Mouse (Mus musculus) limb, embryonic 14.5 days (tissue): ENCODE measurements around the gene Pdlim1. TPM values are rescaled to one million over a fixed set of nuclear protein-coding genes. Genes with fewer than 3 reads are reported as not detected.

ENCODE experiments used
- ATAC-seq: fragments of 200-750 bp; cut with Nextera tagmentation; 2 replicates; pipeline ENCODE4 v1.8.0; 2017; ENCODE audit warnings: low read depth, moderate number of reproducible peaks, moderate TSS enrichment; ENCODE audit not compliant: low FRiP score
- DNase-seq: peaks from one replicate; pipeline ENCODE4 v3.0.0-alpha.2; 2015; ENCODE audit warnings: low spot score
- H3K27ac ChIP-seq: fragments of 300-500 bp; sonication (generic); replicated peaks from 2 replicates; pipeline ENCODE4 v1.5.1; 2014; ENCODE audit warnings: low read depth, mild to moderate bottlenecking, low read length, moderate library complexity, mixed read lengths
- H3K27me3 ChIP-seq: fragments of 300-500 bp; sonication (generic); 2 replicates; pipeline ENCODE4 v1.6.1; 2014; ENCODE audit warnings: low read length, mixed read lengths; ENCODE audit not compliant: control insufficient read depth, insufficient read depth
- H3K36me3 ChIP-seq: fragments of 300-500 bp; sonication (generic); 2 replicates; pipeline ENCODE4 v1.6.1; 2014; ENCODE audit warnings: mild to moderate bottlenecking, low read length, moderate library complexity, mixed read lengths; ENCODE audit not compliant: control insufficient read depth, insufficient read depth
- H3K4me1 ChIP-seq: fragments of 300-500 bp; sonication (generic); 2 replicates; pipeline ENCODE4 v1.6.1; 2014; ENCODE audit warnings: antibody characterized with exemption, low read length, mixed read lengths; ENCODE audit not compliant: control insufficient read depth, insufficient read depth
- H3K4me2 ChIP-seq: fragments of 300-500 bp; sonication (generic); replicated peaks from 2 replicates; pipeline ENCODE4 v1.6.1; 2014; ENCODE audit warnings: low read depth, mild to moderate bottlenecking, low read length, moderate library complexity; ENCODE audit not compliant: severe bottlenecking
- H3K4me3 ChIP-seq: fragments of 300-500 bp; sonication (generic); replicated peaks from 2 replicates; pipeline ENCODE4 v1.5.1; 2014; ENCODE audit warnings: low read length
- H3K9ac ChIP-seq: fragments of 300-500 bp; sonication (generic); 2 replicates; pipeline ENCODE4 v1.6.1; 2014; ENCODE audit warnings: mild to moderate bottlenecking, low read depth, low read length, moderate library complexity; ENCODE audit not compliant: severe bottlenecking
- H3K9me3 ChIP-seq: fragments of 300-500 bp; sonication (generic); 2 replicates; pipeline ENCODE4 v1.6.1; 2016; ENCODE audit warnings: low read length; ENCODE audit not compliant: control insufficient read depth
- POLR2A ChIP-seq: fragments of 200-500 bp; IDR thresholded peaks from 2 replicates; pipeline ENCODE4 v1.8.0; 2012; ENCODE audit warnings: inconsistent platforms, mild to moderate bottlenecking, moderate library complexity, borderline replicate concordance; ENCODE audit not compliant: insufficient read depth, insufficient read length; ENCODE audit errors: extremely low read depth
- WGBS: fragments of 180-500 bp; shearing (Covaris S2); extraction: QIAGEN DNeasy Blood & Tissue Kit; methylation state at CpG from one replicate; pipeline ENCODE4 v1.1.7; 2014; 5-methylcytosine and 5-hydroxymethylcytosine counted together
- polyA plus RNA-seq, 2 experiments: library from polyadenylated mRNA; depleted of rRNA in 1 of 2; stranded (reverse) in 1 of 2; unstranded in 1 of 2; fragments of >200 nt; fragmentation: Nextera tagmentation in 1 of 2; extraction: Ambion mirVana in 1 of 2; gene quantifications; 2 replicates each; pipeline versions ENCODE4 v1.2.1 to v1.2.3; 2012 to 2014

The Pdlim1 gene
- polyA plus RNA-seq, 2 experiments: 85.3 to 175 TPM

DNA sequence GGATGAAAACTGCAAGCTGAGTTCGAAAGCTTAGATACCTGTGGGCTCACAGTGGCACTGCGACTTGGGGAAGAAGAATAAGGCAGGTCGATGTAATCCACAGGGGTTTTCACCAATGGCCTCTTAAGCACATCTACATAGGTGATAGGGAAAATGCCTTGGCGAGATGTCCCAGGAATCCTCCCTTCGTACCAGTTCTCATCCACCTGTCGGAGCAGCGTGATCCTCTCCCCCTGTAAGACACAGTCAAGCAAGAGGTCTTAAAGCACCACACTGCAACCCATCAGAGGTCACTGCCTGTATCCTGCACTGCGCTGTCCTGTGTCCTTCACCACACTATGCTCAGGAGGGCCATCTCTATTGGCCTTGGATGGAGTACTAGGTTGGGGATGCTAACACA lies 40.0 kb upstream of the Pdlim1 start:
- no peak for DNase-seq
- WGBS: 94% methylated on average over 8 of the region's 8 CpGs

DNA sequence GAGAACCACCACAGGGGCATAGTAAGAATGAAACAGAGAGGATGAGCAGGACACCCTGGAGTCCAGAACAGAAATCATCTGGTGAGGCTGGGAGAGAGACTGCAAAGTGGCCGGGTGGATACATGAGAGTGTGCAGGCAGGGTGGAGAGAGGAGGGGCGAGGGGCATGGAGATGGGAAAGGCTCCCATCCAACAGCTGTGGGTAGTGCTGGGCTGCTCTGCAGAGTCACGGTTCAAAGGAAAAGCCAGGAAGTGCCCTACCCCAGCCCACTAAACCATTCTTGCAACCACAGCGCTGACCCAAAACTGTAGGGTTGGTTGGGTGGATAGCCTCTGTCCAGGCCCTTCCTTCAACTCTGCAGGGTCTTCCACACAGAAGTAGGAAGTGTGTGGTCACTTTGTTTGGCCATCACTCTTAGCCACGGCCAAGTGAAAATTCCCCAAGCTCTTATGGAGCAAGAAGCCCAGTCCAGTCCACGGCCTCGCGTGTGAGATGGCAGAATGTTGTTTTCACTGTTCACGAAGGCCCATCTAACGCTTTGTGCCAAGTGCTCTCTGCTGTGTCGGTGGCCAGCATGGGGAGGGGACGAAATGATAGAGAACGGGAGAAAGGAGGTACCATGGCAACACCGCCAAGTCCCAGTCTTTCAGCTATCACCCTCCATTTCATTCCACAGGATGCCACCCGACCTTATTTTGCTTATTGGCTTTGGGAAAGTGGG lies 38.9 kb upstream of the Pdlim1 start:
- no peak for DNase-seq
- Histone ChIP-seq H3K9me3 (no peaks in the 10 kb centered on the region), H3K4me1 (no peaks in the 10 kb centered on the region), H3K36me3 (peaks cover 7% of the 10 kb centered on the region; the same call in 1 of the 2 replicates), H3K4me3 (no peak overlapping the region), H3K9ac (no peak overlapping the region), H3K4me2 (no peak overlapping the region), H3K27ac (no peak overlapping the region), H3K27me3 (no peaks in the 10 kb centered on the region)
- TF ChIP-seq POLR2A: no peak
- ATAC-seq: no peak
- WGBS: 89% methylated on average over 15 of the region's 15 CpGs

More for the DNA sequence above, 40.0 kb upstream of the Pdlim1 start:
- Histone ChIP-seq H3K4me2 (no peak overlapping the region), H3K9ac (no peak overlapping the region), H3K27me3 (no peaks in the 10 kb centered on the region), H3K36me3 (peaks cover 7% of the 10 kb centered on the region; the same call in 1 of the 2 replicates), H3K9me3 (no peaks in the 10 kb centered on the region), H3K4me3 (no peak overlapping the region), H3K4me1 (no peaks in the 10 kb centered on the region), H3K27ac (no peak overlapping the region)
- ATAC-seq: no peak
- no peak for TF ChIP-seq POLR2A

DNA sequence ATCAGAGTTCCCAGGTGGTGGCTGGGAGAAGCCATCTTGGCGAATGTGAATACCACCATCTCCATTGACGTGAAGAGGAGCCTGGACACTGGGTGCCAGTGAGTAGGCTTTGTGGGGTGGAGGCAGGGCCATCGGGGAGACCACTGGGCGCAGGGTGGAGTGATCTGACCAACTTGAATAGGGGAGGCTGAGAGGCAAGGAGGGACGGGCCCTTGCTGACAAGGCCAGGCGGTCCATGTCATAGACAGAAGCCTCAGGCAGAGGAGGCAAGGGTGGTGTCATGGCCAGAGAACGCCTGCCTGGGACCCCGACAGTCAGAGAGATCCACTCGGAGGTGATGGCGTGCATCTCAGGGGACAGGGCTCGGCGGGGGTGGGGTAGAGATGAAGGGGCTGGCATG lies 38.3 kb upstream of the Pdlim1 start:
- WGBS: 91% methylated on average over 12 of the region's 12 CpGs
- no peak overlapping the region for H3K4me2 ChIP-seq
- no peaks in the 10 kb centered on the region for H3K9me3 ChIP-seq
- TF ChIP-seq POLR2A: no peak
- ATAC-seq (no peak), DNase-seq (no peak)
- no peak overlapping the region for H3K27ac ChIP-seq
- H3K36me3 ChIP-seq: peaks cover 7% of the 10 kb centered on the region; the same call in 1 of the 2 replicates
- no peaks in the 10 kb centered on the region for H3K27me3 ChIP-seq
- H3K4me3 ChIP-seq: no peak overlapping the region
- H3K9ac ChIP-seq: no peak overlapping the region
- H3K4me1 ChIP-seq: no peaks in the 10 kb centered on the region

DNA sequence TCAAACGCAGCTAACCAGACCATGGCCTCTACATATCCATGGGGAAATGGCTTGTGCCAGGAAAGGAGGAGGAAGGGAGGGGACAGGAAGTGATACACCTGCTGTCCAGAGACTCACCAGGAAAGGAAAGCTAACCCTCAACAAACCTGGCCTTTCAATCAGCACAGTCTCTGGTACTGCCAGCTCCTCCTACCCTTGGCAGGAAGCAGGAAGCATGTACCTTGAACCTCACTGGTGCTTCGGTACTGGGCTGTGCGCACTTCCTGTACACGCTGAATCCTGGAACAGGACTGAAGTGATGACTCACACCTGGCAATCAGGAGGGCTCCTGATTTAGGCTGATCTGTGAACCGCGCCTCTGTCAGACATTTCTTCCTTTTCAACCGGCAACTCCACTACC lies 35.9 kb upstream of the Pdlim1 start:
- 83% methylated on average over 7 of the region's 7 CpGs for WGBS
- no peak for DNase-seq
- Histone ChIP-seq H3K4me1 (0 out of 2 replicates have a peak, but pooled peaks cover 3% of the 10 kb centered on the region), H3K4me3 (no peak overlapping the region), H3K27me3 (no peaks in the 10 kb centered on the region), H3K9me3 (no peaks in the 10 kb centered on the region), H3K36me3 (peaks cover 7% of the 10 kb centered on the region; the same call in 1 of the 2 replicates), H3K27ac (no peak overlapping the region), H3K4me2 (no peak overlapping the region), H3K9ac (no peak overlapping the region)
- no peak for ATAC-seq
- no peak for TF ChIP-seq POLR2A

DNA sequence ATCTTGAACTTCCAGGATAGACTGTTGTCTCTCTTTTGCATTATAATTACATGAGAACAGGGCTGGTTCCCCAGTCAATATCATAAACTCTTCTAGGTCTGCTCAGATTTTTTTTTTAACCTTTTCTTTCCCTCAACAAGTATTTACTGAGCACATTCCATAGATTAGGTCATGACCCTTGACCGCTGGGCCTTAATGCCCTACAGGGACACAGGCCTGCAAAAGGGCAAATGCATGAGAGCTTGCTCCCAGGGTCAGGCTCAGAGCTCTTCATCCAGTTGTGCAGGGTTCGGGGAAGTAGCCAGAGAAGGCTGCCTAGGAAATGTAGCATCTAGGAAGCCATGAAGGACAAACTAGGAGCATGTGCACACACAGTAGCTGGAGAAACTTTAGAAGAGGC lies 35.0 kb upstream of the Pdlim1 start:
- H3K27me3 ChIP-seq: no peaks in the 10 kb centered on the region
- 63% methylated on average over 2 of the region's 2 CpGs for WGBS
- no peak for TF ChIP-seq POLR2A
- H3K27ac ChIP-seq: no peak overlapping the region
- no peak overlapping the region for H3K9ac ChIP-seq
- H3K4me1 ChIP-seq: 0 out of 2 replicates have a peak, but pooled peaks cover 3% of the 10 kb centered on the region
- peaks cover 8% of the 10 kb centered on the region; the same call in 1 of the 2 replicates for H3K36me3 ChIP-seq
- no peak overlapping the region for H3K4me2 ChIP-seq
- no peaks in the 10 kb centered on the region for H3K9me3 ChIP-seq
- no peak for ATAC-seq
- no peak overlapping the region for H3K4me3 ChIP-seq
- no peak for DNase-seq
